Mouse (Mus musculus) cerebellum, adult 2 months (tissue): ENCODE measurements around the gene Cep290.

Experiments used
- CTCF ChIP-seq: fragments of 200-500 bp; IDR thresholded peaks from 2 replicates; pipeline ENCODE4 v1.5.1; 2011; ENCODE audit warnings: low read depth, mild to moderate bottlenecking, control low read depth, low read length, moderate library complexity, borderline replicate concordance; ENCODE audit not compliant: insufficient read depth
- POLR2A ChIP-seq: fragments of 200-500 bp; IDR thresholded peaks from 2 replicates; pipeline ENCODE4 v1.6.1; 2011; ENCODE audit warnings: low read length, control low read depth, borderline replicate concordance; ENCODE audit not compliant: insufficient read depth

GRCm38 (mm10) chr10:100603511-100603910, 116.2 kb downstream of the Cep290 start:
- TF ChIP-seq POLR2A: no peak
- TF ChIP-seq CTCF: no peak
